Mouse (Mus musculus) G1E (cell line): ENCODE results near the gene Phf20.

ENCODE experiments used
- CTCF ChIP-seq: IDR thresholded peaks from 2 replicates; pipeline ENCODE4 v1.5.1; 2012; ENCODE audit warnings: low read depth, low read length, inconsistent platforms, mixed read lengths
- GATA1 ChIP-seq: IDR thresholded peaks from 2 replicates; pipeline ENCODE4 v1.6.1; 2012; ENCODE audit warnings: borderline replicate concordance, low read length, inconsistent platforms, mixed read lengths
- POLR2AphosphoS5 ChIP-seq: IDR thresholded peaks from 2 replicates; pipeline ENCODE4 v1.6.1; 2012; ENCODE audit warnings: low read depth, low read length, inconsistent platforms; ENCODE audit not compliant: insufficient replicate concordance
- TAL1 ChIP-seq: conservative IDR thresholded peaks from 2 replicates; pipeline ENCODE4 v1.6.1; 2012; ENCODE audit warnings: low read depth, low read length, inconsistent platforms, mixed read lengths

GRCm38 (mm10) chr2:156190004-156190896 is 6.0 kb upstream of the Phf20 start:
- TF ChIP-seq CTCF (no peak), POLR2AphosphoS5 (no peak), GATA1 (no peak), TAL1 (no peak)
